Mouse (Mus musculus): ENCODE data around the gene Itgb4. TPM values are rescaled to one million over a fixed set of nuclear protein-coding genes. Genes with fewer than 3 reads are reported as not detected.
A peak's percentile ranks its signal among the peaks of the same experiment; 100 is the strongest.
"Not testable (repeated sequence)": the region's sequence is repeated elsewhere in the genome, so short reads cannot be mapped to it uniquely, and the experiment has no call there.

Itgb4 gene
- polyA plus RNA-seq, 1 experiment from 2014 or later = 10.2 TPM

DNA sequence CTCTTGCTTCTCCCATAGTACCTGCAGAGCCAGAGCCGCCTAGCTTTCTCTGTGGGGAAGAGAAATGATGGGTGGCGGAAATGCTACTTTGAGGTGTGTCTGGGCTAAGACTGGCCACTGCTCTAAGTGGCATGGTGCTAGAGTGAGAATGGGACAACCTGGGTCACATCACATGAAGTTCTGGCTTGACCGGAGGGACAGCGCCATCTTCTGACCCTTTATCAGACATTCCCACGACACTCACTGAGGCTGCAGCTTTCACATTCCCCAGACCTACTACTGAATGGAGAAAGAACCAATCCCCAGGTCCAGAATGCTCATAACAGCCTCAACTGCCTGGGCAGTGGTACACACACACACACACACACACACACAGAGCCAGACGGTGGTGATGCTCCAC, 43.6 kb downstream of the Itgb4 start:
- Histone ChIP-seq H3K36me3 (ENCODE audit: control insufficient read depth, insufficient read depth, low read length) (peaks cover 12% of the 10 kb centered on the region), H3K4me2 (replicated peaks; ENCODE audit: low read depth, low read length) (no peak overlapping the region), H3K27ac (ENCODE audit: low read length) (no peak overlapping the region), H3K4me3 (ENCODE audit: low read depth, low read length) (no peak overlapping the region), H3K27me3 (ENCODE audit: control insufficient read depth, insufficient read depth, low read length) (no peaks in the 10 kb centered on the region), H3K9ac (replicated peaks; ENCODE audit: low read depth, low read length) (no peak overlapping the region), H3K9me3 (ENCODE audit: control insufficient read depth, low read depth, low read length) (no peaks in the 10 kb centered on the region), H3K4me1 (ENCODE audit: control insufficient read depth, insufficient read depth, low read length) (0 out of 2 replicates have a peak, but pooled peaks cover 3% of the 10 kb centered on the region)
- WGBS = 36% methylated on average over 6 of the region's 6 CpGs
- ATAC-seq (ENCODE audit: insufficient number of reproducible peaks, insufficient read depth, low FRiP score, low read depth) = peak; percentile 24; the same call in 1 of the 2 replicates

DNA sequence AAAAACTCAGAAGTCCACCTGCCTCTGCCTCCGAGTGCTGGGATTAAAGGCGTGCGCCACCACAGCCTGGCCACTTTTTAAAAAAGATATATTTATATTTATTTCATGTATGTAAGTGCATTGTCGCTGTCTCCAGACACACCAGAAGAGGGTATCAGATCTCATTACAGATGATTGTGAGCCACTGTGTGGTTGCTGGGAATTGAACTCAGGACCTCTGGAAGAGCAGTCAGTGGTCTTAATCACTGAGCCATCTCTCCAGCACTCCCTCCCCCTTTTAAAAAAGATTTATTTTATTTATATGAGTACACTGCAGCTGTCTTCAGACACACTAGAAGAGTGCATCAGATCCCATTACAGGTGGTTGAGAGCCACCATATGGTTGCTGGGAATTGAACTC, 44.4 kb downstream of the Itgb4 start:
- not testable (repeated sequence) for H3K27me3 ChIP-seq (ENCODE audit: control insufficient read depth, insufficient read depth, low read length); H3K4me1 ChIP-seq (ENCODE audit: control insufficient read depth, insufficient read depth, low read length); H3K27ac ChIP-seq (ENCODE audit: low read length); H3K9me3 ChIP-seq (ENCODE audit: control insufficient read depth, low read depth, low read length); H3K4me2 ChIP-seq (replicated peaks; ENCODE audit: low read depth, low read length); H3K9ac ChIP-seq (replicated peaks; ENCODE audit: low read depth, low read length); ATAC-seq (ENCODE audit: insufficient number of reproducible peaks, insufficient read depth, low FRiP score, low read depth); H3K4me3 ChIP-seq (ENCODE audit: low read depth, low read length)
- peaks cover 12% of the 10 kb centered on the region for H3K36me3 ChIP-seq (ENCODE audit: control insufficient read depth, insufficient read depth, low read length)
- WGBS = 87% methylated on average over 4 of the region's 4 CpGs

DNA sequence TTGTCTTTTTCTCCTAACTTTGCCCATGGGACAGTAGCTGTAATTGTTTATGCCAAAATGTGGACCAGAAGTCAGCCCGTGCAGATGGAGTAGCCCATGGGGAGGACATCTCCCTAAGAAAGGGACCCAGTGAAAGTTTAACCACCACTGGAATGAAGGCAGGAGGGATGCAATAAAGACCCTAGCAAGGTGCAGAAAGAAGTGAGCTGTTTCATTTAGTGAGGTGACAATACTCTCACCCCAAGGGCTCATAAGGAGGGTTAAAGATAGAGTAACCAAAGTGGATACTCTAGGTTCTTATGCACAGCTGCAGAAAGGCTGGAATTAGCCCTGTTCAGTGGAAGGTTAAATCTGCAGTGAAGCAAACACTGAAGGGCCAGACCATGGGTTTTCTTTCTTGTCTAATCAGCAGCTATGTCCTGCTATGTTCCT, 44.9 kb downstream of the Itgb4 start:
- Histone ChIP-seq H3K4me2 (replicated peaks; ENCODE audit: low read depth, low read length) (no peak overlapping the region), H3K4me3 (ENCODE audit: low read depth, low read length) (no peak overlapping the region), H3K27ac (ENCODE audit: low read length) (no peak overlapping the region), H3K27me3 (ENCODE audit: control insufficient read depth, insufficient read depth, low read length) (no peaks in the 10 kb centered on the region), H3K36me3 (ENCODE audit: control insufficient read depth, insufficient read depth, low read length) (peaks cover 12% of the 10 kb centered on the region), H3K4me1 (ENCODE audit: control insufficient read depth, insufficient read depth, low read length) (0 out of 2 replicates have a peak, but pooled peaks cover 3% of the 10 kb centered on the region), H3K9me3 (ENCODE audit: control insufficient read depth, low read depth, low read length) (no peaks in the 10 kb centered on the region), H3K9ac (replicated peaks; ENCODE audit: low read depth, low read length) (no peak overlapping the region)
- 44% methylated on average over 1 of the region's 1 CpGs for WGBS
- ATAC-seq (ENCODE audit: insufficient number of reproducible peaks, insufficient read depth, low FRiP score, low read depth) = no peak

DNA sequence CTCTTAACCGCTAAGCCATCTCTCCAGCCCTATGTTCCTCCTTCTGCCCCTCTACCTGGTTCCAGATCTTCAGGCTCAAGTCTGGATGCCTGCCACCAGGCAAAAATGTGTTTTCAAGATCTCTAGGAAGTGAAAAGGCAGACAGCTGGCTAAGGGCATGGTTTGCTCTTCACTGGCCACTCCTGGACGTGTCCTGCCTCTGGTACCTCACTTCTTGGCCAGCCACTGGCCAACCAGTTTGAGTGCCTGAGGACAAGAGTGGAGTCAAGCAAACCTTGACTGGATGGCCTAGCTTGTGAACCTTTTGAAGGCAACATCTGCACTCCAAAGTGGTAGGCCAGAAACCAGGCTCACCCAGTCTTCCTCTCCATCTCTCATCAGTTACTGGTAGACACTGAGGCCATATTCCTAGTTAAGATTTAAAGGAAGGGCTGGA, 45.5 kb downstream of the Itgb4 start:
- H3K9ac ChIP-seq (replicated peaks; ENCODE audit: low read depth, low read length) = no peak overlapping the region
- peaks cover 12% of the 10 kb centered on the region for H3K36me3 ChIP-seq (ENCODE audit: control insufficient read depth, insufficient read depth, low read length)
- no peak overlapping the region for H3K27ac ChIP-seq (ENCODE audit: low read length)
- no peaks in the 10 kb centered on the region for H3K27me3 ChIP-seq (ENCODE audit: control insufficient read depth, insufficient read depth, low read length)
- 0 out of 2 replicates have a peak, but pooled peaks cover 3% of the 10 kb centered on the region for H3K4me1 ChIP-seq (ENCODE audit: control insufficient read depth, insufficient read depth, low read length)
- no peaks in the 10 kb centered on the region for H3K9me3 ChIP-seq (ENCODE audit: control insufficient read depth, low read depth, low read length)
- WGBS = 78% methylated on average over 2 of the region's 2 CpGs
- no peak for ATAC-seq (ENCODE audit: insufficient number of reproducible peaks, insufficient read depth, low FRiP score, low read depth)
- no peak overlapping the region for H3K4me3 ChIP-seq (ENCODE audit: low read depth, low read length)
- H3K4me2 ChIP-seq (replicated peaks; ENCODE audit: low read depth, low read length) = no peak overlapping the region

DNA sequence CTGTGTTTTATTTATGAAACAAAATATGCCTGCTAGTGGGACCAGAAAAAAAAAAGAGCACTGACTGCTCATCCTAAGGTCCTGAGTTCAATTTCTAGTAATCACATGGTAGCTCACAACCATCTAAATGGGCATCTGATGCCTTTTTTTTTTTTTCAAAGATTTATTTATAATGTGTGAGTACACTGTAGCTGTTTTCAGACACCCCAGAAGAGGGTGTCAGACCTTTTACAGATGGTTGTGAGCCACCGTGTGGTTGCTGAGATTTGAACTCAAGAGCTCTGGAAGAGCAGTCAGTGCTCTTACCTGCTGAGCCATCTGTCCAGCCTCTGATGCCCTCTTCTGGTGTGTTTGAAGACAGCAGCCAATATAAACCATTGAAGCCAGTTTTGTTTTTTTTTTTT, 46.0 kb downstream of the Itgb4 start:
- H3K4me3 ChIP-seq (ENCODE audit: low read depth, low read length) = no peak overlapping the region
- 46% methylated on average over 1 of the region's 1 CpGs for WGBS
- H3K9ac ChIP-seq (replicated peaks; ENCODE audit: low read depth, low read length) = no peak overlapping the region
- peaks cover 12% of the 10 kb centered on the region for H3K36me3 ChIP-seq (ENCODE audit: control insufficient read depth, insufficient read depth, low read length)
- no peaks in the 10 kb centered on the region for H3K9me3 ChIP-seq (ENCODE audit: control insufficient read depth, low read depth, low read length)
- H3K4me2 ChIP-seq (replicated peaks; ENCODE audit: low read depth, low read length) = no peak overlapping the region
- ATAC-seq (ENCODE audit: insufficient number of reproducible peaks, insufficient read depth, low FRiP score, low read depth) = no peak
- no peak overlapping the region for H3K27ac ChIP-seq (ENCODE audit: low read length)
- H3K4me1 ChIP-seq (ENCODE audit: control insufficient read depth, insufficient read depth, low read length) = 0 out of 2 replicates have a peak, but pooled peaks cover 5% of the 10 kb centered on the region
- H3K27me3 ChIP-seq (ENCODE audit: control insufficient read depth, insufficient read depth, low read length) = no peaks in the 10 kb centered on the region

DNA sequence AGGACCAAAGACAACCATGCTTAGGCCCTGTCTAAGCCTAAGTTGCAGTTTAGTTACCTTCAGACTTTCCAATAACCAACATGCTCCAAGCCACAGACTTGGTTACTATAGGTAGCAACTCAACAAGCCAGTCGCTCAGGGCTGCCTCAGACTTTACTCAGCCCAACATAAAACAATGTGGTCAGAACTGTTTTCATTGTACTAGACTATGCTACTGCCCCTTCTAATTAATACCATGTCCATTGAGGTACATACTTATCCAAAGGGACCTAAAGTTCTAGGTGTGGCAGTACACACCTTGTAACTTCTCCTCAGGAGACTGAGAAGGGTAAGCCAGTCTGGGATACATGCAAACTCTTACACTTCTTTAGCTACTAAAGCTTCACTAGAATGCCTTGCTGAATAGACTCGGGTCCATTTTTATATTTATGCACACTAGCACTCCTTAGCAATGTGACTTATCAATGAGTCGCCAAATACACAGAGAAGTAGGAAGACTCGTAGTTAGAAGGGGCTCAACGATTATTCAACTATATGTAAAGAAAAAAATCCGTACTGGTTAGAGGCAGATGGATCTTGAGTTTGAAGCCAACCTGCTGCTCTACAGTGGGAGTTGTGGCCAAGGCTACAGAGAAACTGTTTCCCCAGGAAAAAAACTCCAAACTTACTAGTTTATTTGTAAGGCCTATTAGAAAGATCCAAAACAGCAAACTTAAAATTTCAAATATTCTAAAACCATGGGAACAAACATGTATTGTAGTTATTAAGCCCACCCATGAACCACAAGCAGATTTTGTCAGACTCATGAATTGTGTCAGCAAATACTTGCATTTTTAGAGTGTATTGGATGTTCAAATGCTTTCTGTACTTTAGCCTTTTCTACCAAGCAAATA, 47.1 kb downstream of the Itgb4 start:
- Histone ChIP-seq H3K36me3 (ENCODE audit: control insufficient read depth, insufficient read depth, low read length) (peaks cover 12% of the 10 kb centered on the region), H3K9ac (replicated peaks; ENCODE audit: low read depth, low read length) (no peak overlapping the region), H3K27ac (ENCODE audit: low read length) (no peak overlapping the region), H3K27me3 (ENCODE audit: control insufficient read depth, insufficient read depth, low read length) (no peaks in the 10 kb centered on the region), H3K4me3 (ENCODE audit: low read depth, low read length) (peak overlapping the region; percentile 90; the same call in 1 of the 2 replicates), H3K9me3 (ENCODE audit: control insufficient read depth, low read depth, low read length) (no peaks in the 10 kb centered on the region), H3K4me2 (replicated peaks; ENCODE audit: low read depth, low read length) (peak overlapping the region; percentile 56; the same call in 1 of the 2 replicates), H3K4me1 (ENCODE audit: control insufficient read depth, insufficient read depth, low read length) (0 out of 2 replicates have a peak, but pooled peaks cover 5% of the 10 kb centered on the region)
- ATAC-seq (ENCODE audit: insufficient number of reproducible peaks, insufficient read depth, low FRiP score, low read depth) = no peak
- WGBS = 70% methylated on average over 6 of the region's 6 CpGs

DNA sequence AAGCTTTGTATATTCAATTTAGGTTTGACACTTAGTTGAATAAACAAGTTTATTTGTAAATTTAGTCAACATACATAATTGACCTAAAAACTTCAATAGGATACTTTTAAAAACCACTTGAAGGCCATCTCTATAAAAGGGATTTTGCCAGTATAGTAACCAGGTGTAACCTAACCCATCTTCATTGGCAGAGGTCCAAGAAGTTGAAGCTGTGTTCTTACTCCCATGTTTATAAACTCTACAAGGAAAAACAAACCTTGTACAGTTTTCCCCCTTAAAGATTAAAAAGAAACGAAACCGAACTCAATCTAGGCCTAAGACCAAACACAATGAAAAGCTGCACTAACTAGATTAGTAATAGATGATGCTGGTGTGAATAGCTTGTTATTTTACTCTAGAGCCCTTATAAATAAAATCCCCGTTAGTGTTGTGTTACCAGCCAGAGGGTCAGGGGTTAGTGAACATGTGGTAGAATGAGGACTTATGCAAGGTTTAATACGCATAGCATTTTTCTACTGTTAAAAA, 47.8 kb downstream of the Itgb4 start:
- H3K27me3 ChIP-seq (ENCODE audit: control insufficient read depth, insufficient read depth, low read length) = no peaks in the 10 kb centered on the region
- peak overlapping the region; percentile 90 for H3K4me3 ChIP-seq (ENCODE audit: low read depth, low read length)
- no peak for ATAC-seq (ENCODE audit: insufficient number of reproducible peaks, insufficient read depth, low FRiP score, low read depth)
- H3K9ac ChIP-seq (replicated peaks; ENCODE audit: low read depth, low read length) = peak overlapping the region; percentile 1; the same call in 1 of the 2 replicates
- H3K4me2 ChIP-seq (replicated peaks; ENCODE audit: low read depth, low read length) = peak overlapping the region; percentile 56
- H3K9me3 ChIP-seq (ENCODE audit: control insufficient read depth, low read depth, low read length) = no peaks in the 10 kb centered on the region
- H3K27ac ChIP-seq (ENCODE audit: low read length) = no peak overlapping the region
- 44% methylated on average over 4 of the region's 4 CpGs for WGBS
- peaks cover 12% of the 10 kb centered on the region for H3K36me3 ChIP-seq (ENCODE audit: control insufficient read depth, insufficient read depth, low read length)
- 0 out of 2 replicates have a peak, but pooled peaks cover 5% of the 10 kb centered on the region for H3K4me1 ChIP-seq (ENCODE audit: control insufficient read depth, insufficient read depth, low read length)

DNA sequence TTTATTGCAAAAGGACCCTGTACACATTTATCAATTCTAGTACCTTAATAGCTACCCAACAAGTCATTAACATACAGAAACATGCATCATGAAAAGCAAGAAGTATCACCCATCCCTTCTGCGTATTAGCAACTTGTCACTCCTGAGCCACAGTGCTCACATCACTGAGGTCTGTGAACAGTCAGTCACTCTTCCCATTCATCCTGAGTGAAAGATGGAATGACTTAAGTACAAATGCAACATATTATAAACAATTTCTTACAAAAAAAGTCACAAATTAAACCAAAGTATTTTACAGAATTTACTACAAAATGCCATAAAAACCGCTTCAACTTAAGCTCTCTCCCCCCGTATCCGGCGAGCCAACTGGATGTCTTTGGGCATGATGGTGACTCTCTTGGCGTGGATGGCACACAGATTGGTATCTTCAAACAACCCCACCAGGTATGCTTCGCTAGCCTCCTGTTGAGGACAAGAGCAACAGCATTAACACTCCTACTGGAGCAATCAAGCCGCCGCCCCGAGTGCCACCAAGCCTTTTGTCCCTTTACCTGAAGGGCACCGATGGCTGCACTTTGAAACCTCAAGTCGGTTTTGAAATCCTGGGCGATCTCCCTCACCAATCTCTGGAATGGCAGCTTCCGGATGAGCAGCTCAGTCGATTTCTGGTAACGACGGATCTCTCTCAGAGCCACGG, 48.7 kb downstream of the Itgb4 start:
- H3K27me3 ChIP-seq (ENCODE audit: control insufficient read depth, insufficient read depth, low read length); H3K4me1 ChIP-seq (ENCODE audit: control insufficient read depth, insufficient read depth, low read length); ATAC-seq (ENCODE audit: insufficient number of reproducible peaks, insufficient read depth, low FRiP score, low read depth); H3K9me3 ChIP-seq (ENCODE audit: control insufficient read depth, low read depth, low read length): not testable (repeated sequence)
- peaks cover 12% of the 10 kb centered on the region for H3K36me3 ChIP-seq (ENCODE audit: control insufficient read depth, insufficient read depth, low read length)
- 3% methylated on average over 18 of the region's 18 CpGs for WGBS
- H3K4me2 ChIP-seq (replicated peaks; ENCODE audit: low read depth, low read length) = peak overlapping the region; percentile 56
- peak overlapping the region; percentile 99 for H3K9ac ChIP-seq (replicated peaks; ENCODE audit: low read depth, low read length)
- H3K4me3 ChIP-seq (ENCODE audit: low read depth, low read length) = peak overlapping the region; percentile 90
- H3K27ac ChIP-seq (ENCODE audit: low read length) = peak overlapping the region; percentile 100

Data from stomach, embryonic 14.5 days (tissue).